Mouse (Mus musculus): ENCODE measurements around the gene Actr8. TPM values are rescaled to one million over a fixed set of nuclear protein-coding genes. Genes with fewer than 3 reads are reported as not detected.
A peak's percentile ranks its signal among the peaks of the same experiment; 100 is the strongest.

The Actr8 gene
- 48.2 and 62.5 TPM in 2 replicates for polyA plus RNA-seq (2014; fragmentation: Nextera tagmentation; extraction: Ambion mirVana)

GRCm38 (mm10) chr14:29978254-29979204 lies at the start of gene Actr8:
Gene Actr8, plus strand, starts transcription at chr14:29978337.
- peak; percentile 99 for ATAC-seq (ENCODE audit: low FRiP score, low TSS enrichment)
- H3K9me3 ChIP-seq (ENCODE audit: control insufficient read depth, low read length): no peaks in the 10 kb centered on the region
- H3K36me3 ChIP-seq (ENCODE audit: control insufficient read depth, insufficient read depth, low read length): peaks cover 53% of the 10 kb centered on the region

GRCm38 (mm10) chr14:29928966-29929365 lies 49.2 kb upstream of the Actr8 start:
- Histone ChIP-seq H3K4me2 (replicated peaks; ENCODE audit: low read depth, low read length) (no peak overlapping the region), H3K4me3 (ENCODE audit: low read length) (no peak overlapping the region), H3K9ac (ENCODE audit: low read depth, low read length) (no peak overlapping the region), H3K27ac (ENCODE audit: low read depth, low read length) (no peak overlapping the region), H3K36me3 (ENCODE audit: control insufficient read depth, insufficient read depth, low read length) (no peaks in the 10 kb centered on the region), H3K9me3 (ENCODE audit: control insufficient read depth, low read length) (no peaks in the 10 kb centered on the region), H3K4me1 (ENCODE audit: control insufficient read depth, insufficient read depth, low read length) (no peaks in the 10 kb centered on the region), H3K27me3 (ENCODE audit: control insufficient read depth, insufficient read depth, low read length) (no peaks in the 10 kb centered on the region)
- ATAC-seq (ENCODE audit: low FRiP score, low TSS enrichment): no peak
- WGBS: 74% methylated on average over 4 of the region's 4 CpGs

More at GRCm38 (mm10) chr14:29978254-29979204, at the start of gene Actr8:
- H3K27me3 ChIP-seq (ENCODE audit: control insufficient read depth, insufficient read depth, low read length): no peaks in the 10 kb centered on the region
- H3K4me3 ChIP-seq (ENCODE audit: low read length): peak within 1 kb of the TSS; percentile 75
- H3K27ac ChIP-seq (ENCODE audit: low read depth, low read length): peak within 1 kb of the TSS; percentile 90
- peak within 1 kb of the TSS; percentile 83 for H3K4me2 ChIP-seq (replicated peaks; ENCODE audit: low read depth, low read length)
- H3K9ac ChIP-seq (ENCODE audit: low read depth, low read length): peak within 1 kb of the TSS; percentile 88
- 3% methylated on average over 38 of the region's 44 CpGs for WGBS
- peaks cover 9% of the 10 kb centered on the region; the same call in 1 of the 2 replicates for H3K4me1 ChIP-seq (ENCODE audit: control insufficient read depth, insufficient read depth, low read length)

- Histone ChIP-seq H3K4me3 (ENCODE audit: low read length) (no peak overlapping the region), H3K4me1 (ENCODE audit: control insufficient read depth, insufficient read depth, low read length) (no peaks in the 10 kb centered on the region), H3K27me3 (ENCODE audit: control insufficient read depth, insufficient read depth, low read length) (no peaks in the 10 kb centered on the region), H3K36me3 (ENCODE audit: control insufficient read depth, insufficient read depth, low read length) (no peaks in the 10 kb centered on the region), H3K9ac (ENCODE audit: low read depth, low read length) (no peak overlapping the region), H3K4me2 (replicated peaks; ENCODE audit: low read depth, low read length) (no peak overlapping the region), H3K27ac (ENCODE audit: low read depth, low read length) (no peak overlapping the region), H3K9me3 (ENCODE audit: control insufficient read depth, low read length) (no peaks in the 10 kb centered on the region)
- ATAC-seq (ENCODE audit: low FRiP score, low TSS enrichment): no peak
- WGBS: 79% methylated on average over 5 of the region's 5 CpGs
These were observed 42.6 kb upstream of the Actr8 start for GRCm38 (mm10) chr14:29935516-29935915.

GRCm38 (mm10) chr14:29937466-29937865 lies 40.7 kb upstream of the Actr8 start:
- 80% methylated on average over 15 of the region's 15 CpGs for WGBS
- Histone ChIP-seq H3K36me3 (ENCODE audit: control insufficient read depth, insufficient read depth, low read length) (no peaks in the 10 kb centered on the region), H3K27ac (ENCODE audit: low read depth, low read length) (no peak overlapping the region), H3K4me1 (ENCODE audit: control insufficient read depth, insufficient read depth, low read length) (no peaks in the 10 kb centered on the region), H3K4me3 (ENCODE audit: low read length) (no peak overlapping the region), H3K9ac (ENCODE audit: low read depth, low read length) (no peak overlapping the region), H3K27me3 (ENCODE audit: control insufficient read depth, insufficient read depth, low read length) (peaks cover 3% of the 10 kb centered on the region; the same call in 1 of the 2 replicates), H3K9me3 (ENCODE audit: control insufficient read depth, low read length) (no peaks in the 10 kb centered on the region), H3K4me2 (replicated peaks; ENCODE audit: low read depth, low read length) (no peak overlapping the region)
- ATAC-seq (ENCODE audit: low FRiP score, low TSS enrichment): no peak

DNA sequence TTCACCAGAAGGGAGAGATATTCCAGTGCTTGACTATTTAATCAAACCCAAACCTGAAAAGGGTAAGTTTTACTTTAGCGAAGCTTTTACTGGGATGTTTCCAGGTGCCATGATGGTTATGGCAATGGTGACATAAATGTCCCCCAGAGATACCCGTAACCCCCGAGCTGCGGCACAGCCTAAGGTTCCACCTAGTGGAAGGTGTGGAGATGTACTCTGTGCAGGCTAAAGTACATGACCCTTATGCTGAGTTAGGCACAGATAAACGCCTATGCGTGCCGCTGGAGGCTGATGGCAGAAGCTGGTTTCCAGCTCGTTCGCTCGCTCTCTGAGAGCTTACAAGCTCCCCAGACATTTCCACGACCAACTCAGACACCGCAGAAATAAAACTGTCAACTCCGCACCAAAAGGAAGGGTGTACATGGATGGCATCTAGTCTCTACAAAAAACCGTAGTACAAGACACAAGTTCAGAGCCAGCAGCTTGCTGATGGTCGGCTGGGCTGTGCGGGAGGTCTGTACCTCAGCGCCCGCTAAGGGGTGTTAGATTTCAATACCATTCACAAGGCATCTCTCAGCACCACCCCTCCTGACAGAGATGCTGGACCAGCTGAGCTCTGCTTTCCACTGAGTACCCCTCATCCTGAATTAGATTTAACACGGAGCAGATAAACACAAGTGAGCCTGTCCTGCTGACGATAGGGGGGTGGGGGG lies 38.4 kb upstream of the Actr8 start:
- Histone ChIP-seq H3K9me3 (ENCODE audit: control insufficient read depth, low read length) (no peaks in the 10 kb centered on the region), H3K4me1 (ENCODE audit: control insufficient read depth, insufficient read depth, low read length) (no peaks in the 10 kb centered on the region), H3K9ac (ENCODE audit: low read depth, low read length) (no peak overlapping the region), H3K27me3 (ENCODE audit: control insufficient read depth, insufficient read depth, low read length) (peaks cover 3% of the 10 kb centered on the region; the same call in 1 of the 2 replicates), H3K4me3 (ENCODE audit: low read length) (no peak overlapping the region), H3K4me2 (replicated peaks; ENCODE audit: low read depth, low read length) (no peak overlapping the region), H3K27ac (ENCODE audit: low read depth, low read length) (no peak overlapping the region), H3K36me3 (ENCODE audit: control insufficient read depth, insufficient read depth, low read length) (no peaks in the 10 kb centered on the region)
- WGBS: 50% methylated on average over 20 of the region's 20 CpGs
- no peak for ATAC-seq (ENCODE audit: low FRiP score, low TSS enrichment)

DNA sequence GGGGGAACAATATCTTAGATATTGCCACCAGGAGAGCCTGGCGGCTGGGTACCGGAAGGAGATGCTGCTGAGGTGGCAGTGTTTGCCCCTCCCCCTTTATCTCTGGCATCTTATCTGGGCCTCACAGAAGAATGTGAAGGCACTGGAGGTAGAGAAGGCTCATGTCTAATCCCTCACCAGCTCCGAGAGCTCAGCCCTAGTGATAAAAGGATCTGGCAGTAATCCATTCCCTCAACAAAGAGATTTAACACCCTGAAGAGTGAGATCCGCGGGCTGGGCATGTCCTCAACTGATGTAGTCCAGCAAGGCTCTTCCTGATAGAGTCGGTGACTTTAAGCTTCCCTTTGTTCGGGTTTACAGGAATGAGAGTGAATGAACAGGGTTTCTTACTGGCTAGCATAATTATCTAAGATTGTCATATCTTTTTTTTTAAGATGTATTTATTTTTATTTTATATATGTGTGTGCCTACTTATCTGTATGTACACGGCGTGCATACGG lies 37.8 kb upstream of the Actr8 start:
- H3K9me3 ChIP-seq (ENCODE audit: control insufficient read depth, low read length): no peaks in the 10 kb centered on the region
- no peak overlapping the region for H3K9ac ChIP-seq (ENCODE audit: low read depth, low read length)
- peaks cover 3% of the 10 kb centered on the region; the same call in 1 of the 2 replicates for H3K27me3 ChIP-seq (ENCODE audit: control insufficient read depth, insufficient read depth, low read length)
- H3K4me1 ChIP-seq (ENCODE audit: control insufficient read depth, insufficient read depth, low read length): no peaks in the 10 kb centered on the region
- H3K27ac ChIP-seq (ENCODE audit: low read depth, low read length): no peak overlapping the region
- 27% methylated on average over 10 of the region's 10 CpGs for WGBS
- H3K4me3 ChIP-seq (ENCODE audit: low read length): no peak overlapping the region
- ATAC-seq (ENCODE audit: low FRiP score, low TSS enrichment): no peak
- no peak overlapping the region for H3K4me2 ChIP-seq (replicated peaks; ENCODE audit: low read depth, low read length)
- H3K36me3 ChIP-seq (ENCODE audit: control insufficient read depth, insufficient read depth, low read length): no peaks in the 10 kb centered on the region

- H3K4me3 ChIP-seq (ENCODE audit: low read length): no peak overlapping the region
- no peaks in the 10 kb centered on the region for H3K4me1 ChIP-seq (ENCODE audit: control insufficient read depth, insufficient read depth, low read length)
- peaks cover 3% of the 10 kb centered on the region; the same call in 1 of the 2 replicates for H3K27me3 ChIP-seq (ENCODE audit: control insufficient read depth, insufficient read depth, low read length)
- no peak overlapping the region for H3K4me2 ChIP-seq (replicated peaks; ENCODE audit: low read depth, low read length)
- ATAC-seq (ENCODE audit: low FRiP score, low TSS enrichment): no peak
- 24% methylated on average over 2 of the region's 2 CpGs for WGBS
- H3K9me3 ChIP-seq (ENCODE audit: control insufficient read depth, low read length): no peaks in the 10 kb centered on the region
- H3K9ac ChIP-seq (ENCODE audit: low read depth, low read length): no peak overlapping the region
- no peak overlapping the region for H3K27ac ChIP-seq (ENCODE audit: low read depth, low read length)
- no peaks in the 10 kb centered on the region for H3K36me3 ChIP-seq (ENCODE audit: control insufficient read depth, insufficient read depth, low read length)
These were observed 37.3 kb upstream of the Actr8 start for GRCm38 (mm10) chr14:29940877-29941276.

DNA sequence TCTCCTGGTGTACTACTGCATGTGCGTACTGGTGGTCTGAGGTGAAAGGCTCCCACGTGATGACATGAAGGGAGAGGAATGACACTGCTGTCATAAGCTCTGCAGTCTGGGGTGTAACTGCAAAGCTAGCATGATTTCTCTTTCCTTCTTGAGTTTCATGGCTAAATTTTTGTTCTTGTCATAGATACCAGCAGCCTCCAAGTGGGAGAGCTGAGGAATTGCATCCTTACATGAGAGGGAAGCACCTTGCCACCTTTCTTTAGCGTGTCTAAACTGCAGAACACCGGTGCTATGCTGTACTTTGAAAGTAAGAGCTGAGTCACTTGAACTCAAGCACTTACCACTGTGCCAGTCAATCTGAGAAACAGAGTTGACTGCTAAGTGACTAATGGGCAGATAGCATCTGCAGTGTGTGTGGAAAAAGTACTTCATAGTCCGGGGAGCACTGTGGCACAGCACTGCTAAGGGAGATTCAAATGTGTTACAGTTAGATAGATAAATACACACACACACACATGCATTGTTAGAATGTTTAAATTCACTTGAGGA lies 31.3 kb upstream of the Actr8 start:
- ATAC-seq (ENCODE audit: low FRiP score, low TSS enrichment): no peak

More for the DNA sequence above, 31.3 kb upstream of the Actr8 start:
- peaks cover 3% of the 10 kb centered on the region; the same call in 1 of the 2 replicates for H3K27me3 ChIP-seq (ENCODE audit: control insufficient read depth, insufficient read depth, low read length)
- no peaks in the 10 kb centered on the region for H3K4me1 ChIP-seq (ENCODE audit: control insufficient read depth, insufficient read depth, low read length)
- no peak overlapping the region for H3K27ac ChIP-seq (ENCODE audit: low read depth, low read length)
- 76% methylated on average over 5 of the region's 5 CpGs for WGBS
- no peak overlapping the region for H3K4me2 ChIP-seq (replicated peaks; ENCODE audit: low read depth, low read length)
- H3K9me3 ChIP-seq (ENCODE audit: control insufficient read depth, low read length): no peaks in the 10 kb centered on the region
- no peaks in the 10 kb centered on the region for H3K36me3 ChIP-seq (ENCODE audit: control insufficient read depth, insufficient read depth, low read length)
- H3K9ac ChIP-seq (ENCODE audit: low read depth, low read length): no peak overlapping the region
- H3K4me3 ChIP-seq (ENCODE audit: low read length): no peak overlapping the region
